Mouse (Mus musculus): ENCODE data around the gene Wars2. TPM values are rescaled to one million over a fixed set of nuclear protein-coding genes. Genes with fewer than 3 reads are reported as not detected.

Gene Wars2
- total and polyA plus RNA-seq, 2 experiments from 2014 or later, result 4.0 to 8.4 TPM

GRCm38 (mm10) chr3:99184373-99184772 is 43.5 kb downstream of the Wars2 start:
- DNase-seq (peak; percentile 7), ATAC-seq (no peak)
- H3K27me3 ChIP-seq (ENCODE audit: insufficient read depth, low read length), result no peaks in the 10 kb centered on the region
- no peaks in the 10 kb centered on the region for H3K4me1 ChIP-seq (ENCODE audit: insufficient read depth)
- no peak overlapping the region for H3K9ac ChIP-seq
- H3K9me3 ChIP-seq (ENCODE audit: low read length), result no peaks in the 10 kb centered on the region
- H3K4me2 ChIP-seq (ENCODE audit: low read depth), result no peak overlapping the region
- no peaks in the 10 kb centered on the region for H3K36me3 ChIP-seq (ENCODE audit: insufficient read depth)
- no peak overlapping the region for H3K4me3 ChIP-seq (ENCODE audit: low read depth, low read length)
- 51% methylated on average over 1 of the region's 1 CpGs for WGBS
- no peak overlapping the region for H3K27ac ChIP-seq (ENCODE audit: low read depth, low read length)
- no peak for TF ChIP-seq CTCF (IDR thresholded peaks at IDR 0.05; ENCODE audit: low read depth)

GRCm38 (mm10) chr3:99188097-99188496 is 47.2 kb downstream of the Wars2 start:
- DNase-seq (no peak), ATAC-seq (no peak)
- H3K4me3 ChIP-seq (ENCODE audit: low read depth, low read length), result no peak overlapping the region
- 90% methylated on average over 1 of the region's 1 CpGs for WGBS
- H3K4me1 ChIP-seq (ENCODE audit: insufficient read depth), result no peaks in the 10 kb centered on the region
- no peaks in the 10 kb centered on the region for H3K27me3 ChIP-seq (ENCODE audit: insufficient read depth, low read length)
- no peak overlapping the region for H3K27ac ChIP-seq (ENCODE audit: low read depth, low read length)
- no peak overlapping the region for H3K4me2 ChIP-seq (ENCODE audit: low read depth)
- no peaks in the 10 kb centered on the region for H3K36me3 ChIP-seq (ENCODE audit: insufficient read depth)
- no peak for TF ChIP-seq CTCF (IDR thresholded peaks at IDR 0.05; ENCODE audit: low read depth)
- no peak overlapping the region for H3K9ac ChIP-seq
- no peaks in the 10 kb centered on the region for H3K9me3 ChIP-seq (ENCODE audit: low read length)

- Histone ChIP-seq H3K27ac (ENCODE audit: low read depth, low read length) (no peak overlapping the region), H3K4me2 (ENCODE audit: low read depth) (no peak overlapping the region), H3K27me3 (ENCODE audit: insufficient read depth, low read length) (no peaks in the 10 kb centered on the region), H3K9me3 (ENCODE audit: low read length) (no peaks in the 10 kb centered on the region), H3K4me1 (ENCODE audit: insufficient read depth) (no peaks in the 10 kb centered on the region), H3K36me3 (ENCODE audit: insufficient read depth) (no peaks in the 10 kb centered on the region), H3K4me3 (ENCODE audit: low read depth, low read length) (no peak overlapping the region), H3K9ac (no peak overlapping the region)
- TF ChIP-seq CTCF (IDR thresholded peaks at IDR 0.05; ENCODE audit: low read depth), result no peak
- ATAC-seq (no peak), DNase-seq (no peak)
- 57% methylated on average over 4 of the region's 4 CpGs for WGBS
Measured at GRCm38 (mm10) chr3:99193576-99193975, 52.7 kb downstream of the Wars2 start.

- Histone ChIP-seq H3K4me1 (ENCODE audit: insufficient read depth) (no peaks in the 10 kb centered on the region), H3K4me3 (ENCODE audit: low read depth, low read length) (no peak overlapping the region), H3K4me2 (ENCODE audit: low read depth) (no peak overlapping the region), H3K36me3 (ENCODE audit: insufficient read depth) (no peaks in the 10 kb centered on the region), H3K9ac (no peak overlapping the region), H3K27me3 (ENCODE audit: insufficient read depth, low read length) (no peaks in the 10 kb centered on the region), H3K27ac (ENCODE audit: low read depth, low read length) (no peak overlapping the region), H3K9me3 (ENCODE audit: low read length) (no peaks in the 10 kb centered on the region)
- ATAC-seq (no peak), DNase-seq (no peak)
- no peak for TF ChIP-seq CTCF (IDR thresholded peaks at IDR 0.05; ENCODE audit: low read depth)
Measured at GRCm38 (mm10) chr3:99203331-99203730, 62.5 kb downstream of the Wars2 start.

GRCm38 (mm10) chr3:99208416-99208815 is 67.5 kb downstream of the Wars2 start:
- Histone ChIP-seq H3K4me1 (ENCODE audit: insufficient read depth) (no peaks in the 10 kb centered on the region), H3K9me3 (ENCODE audit: low read length) (no peaks in the 10 kb centered on the region), H3K36me3 (ENCODE audit: insufficient read depth) (no peaks in the 10 kb centered on the region), H3K4me3 (ENCODE audit: low read depth, low read length) (no peak overlapping the region), H3K27me3 (ENCODE audit: insufficient read depth, low read length) (no peaks in the 10 kb centered on the region), H3K4me2 (ENCODE audit: low read depth) (no peak overlapping the region), H3K9ac (no peak overlapping the region), H3K27ac (ENCODE audit: low read depth, low read length) (no peak overlapping the region)
- TF ChIP-seq CTCF (IDR thresholded peaks at IDR 0.05; ENCODE audit: low read depth), result no peak
- DNase-seq (no peak), ATAC-seq (no peak)
- WGBS, result 74% methylated on average over 1 of the region's 1 CpGs

- Histone ChIP-seq H3K4me1 (ENCODE audit: insufficient read depth) (no peaks in the 10 kb centered on the region), H3K36me3 (ENCODE audit: insufficient read depth) (no peaks in the 10 kb centered on the region), H3K9ac (no peak overlapping the region), H3K9me3 (ENCODE audit: low read length) (no peaks in the 10 kb centered on the region), H3K27me3 (ENCODE audit: insufficient read depth, low read length) (no peaks in the 10 kb centered on the region), H3K4me2 (ENCODE audit: low read depth) (no peak overlapping the region), H3K4me3 (ENCODE audit: low read depth, low read length) (no peak overlapping the region), H3K27ac (ENCODE audit: low read depth, low read length) (no peak overlapping the region)
- TF ChIP-seq CTCF (IDR thresholded peaks at IDR 0.05; ENCODE audit: low read depth), result no peak
- no peak for ATAC-seq
- 31% methylated on average over 14 of the region's 14 CpGs for WGBS
- DNase-seq, result no peak
Measured at GRCm38 (mm10) chr3:99211105-99211698, 70.3 kb downstream of the Wars2 start.

- ATAC-seq, result no peak
- no peaks in the 10 kb centered on the region for H3K4me1 ChIP-seq (ENCODE audit: insufficient read depth)
- no peak overlapping the region for H3K27ac ChIP-seq (ENCODE audit: low read depth, low read length)
- no peaks in the 10 kb centered on the region for H3K36me3 ChIP-seq (ENCODE audit: insufficient read depth)
- H3K9me3 ChIP-seq (ENCODE audit: low read length), result no peaks in the 10 kb centered on the region
- H3K4me2 ChIP-seq (ENCODE audit: low read depth), result no peak overlapping the region
- TF ChIP-seq CTCF (IDR thresholded peaks at IDR 0.05; ENCODE audit: low read depth), result no peak
- 82% methylated on average over 2 of the region's 2 CpGs for WGBS
- H3K27me3 ChIP-seq (ENCODE audit: insufficient read depth, low read length), result 0 out of 2 replicates have a peak, but pooled peaks cover 5% of the 10 kb centered on the region
- H3K9ac ChIP-seq, result no peak overlapping the region
- H3K4me3 ChIP-seq (ENCODE audit: low read depth, low read length), result no peak overlapping the region
- DNase-seq, result no peak
Measured at GRCm38 (mm10) chr3:99227807-99228206, 86.9 kb downstream of the Wars2 start.
